Mouse (Mus musculus) monocyte, adult 2 months (primary cell): ENCODE measurements around the gene Lat.
"Not testable (repeated sequence)": the region's sequence is repeated elsewhere in the genome, so short reads cannot be mapped to it uniquely, and the experiment has no call there.

Experiments
- DNase-seq, 2 experiments: peaks; one replicate each; pipeline ENCODE4 v3.0.0; 2022; ENCODE audit warnings: low spot score in 2 of 2, low read depth in 1 of 2

The Lat gene

DNA sequence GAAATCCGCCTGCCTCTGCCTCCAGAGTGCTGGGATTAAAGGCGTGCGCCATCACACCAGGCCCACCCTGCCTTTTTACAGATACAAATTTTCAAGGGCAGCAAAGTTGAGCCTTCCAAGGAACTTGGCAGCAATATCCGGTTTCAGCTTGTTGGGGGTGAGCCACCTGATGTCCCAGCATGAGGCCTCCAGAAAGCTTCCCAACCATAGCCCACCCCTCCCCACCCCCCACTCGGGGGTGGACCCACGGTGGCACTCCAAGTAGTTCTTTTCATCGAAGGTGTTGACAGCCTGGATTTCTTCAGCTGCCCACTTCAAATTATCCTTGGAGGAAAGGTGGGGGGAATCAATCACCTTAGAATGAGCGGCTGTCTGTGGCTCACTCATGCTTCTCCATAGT lies 30.5 kb downstream of the Lat start:
- no peak for DNase-seq

DNA sequence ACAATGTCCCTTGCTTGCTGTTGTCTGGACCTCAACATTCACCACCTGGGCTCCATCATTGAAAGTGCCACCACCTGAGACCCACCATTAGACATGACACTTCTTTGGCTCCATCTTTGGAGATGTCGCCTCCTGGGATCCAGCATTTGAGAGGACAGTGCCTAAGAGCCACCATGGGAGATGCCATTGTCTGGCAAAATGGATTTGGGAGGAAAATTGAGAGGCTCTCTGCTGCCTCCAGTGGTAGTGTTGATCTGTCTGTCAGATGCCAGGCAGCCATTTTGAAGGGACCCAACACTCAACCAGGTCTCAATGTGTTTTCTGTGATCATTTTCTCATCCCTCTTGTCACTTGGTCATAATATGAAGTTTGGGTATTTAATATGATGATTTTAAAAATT lies 33.8 kb downstream of the Lat start:
- DNase-seq = no peak

DNA sequence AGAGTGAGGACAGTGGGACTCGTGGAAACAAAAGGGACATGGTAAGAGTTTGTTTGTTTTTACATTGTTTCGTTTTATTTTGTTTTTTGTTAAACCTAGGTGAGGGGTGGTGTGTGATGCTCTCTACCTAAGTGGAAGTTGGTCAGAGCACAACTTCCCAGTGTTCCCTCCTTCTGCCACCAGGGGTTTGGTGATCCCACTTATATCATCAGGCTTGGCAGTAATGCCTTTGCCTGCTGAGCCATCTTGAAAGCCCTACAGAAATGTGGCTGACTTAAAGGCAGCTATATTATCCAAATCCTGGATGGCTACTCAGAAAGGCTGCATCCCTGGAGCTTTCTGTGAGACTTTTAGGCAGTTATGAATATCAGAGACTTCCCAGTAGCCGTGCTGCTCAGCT lies 36.7 kb downstream of the Lat start:
- no peak for DNase-seq

DNA sequence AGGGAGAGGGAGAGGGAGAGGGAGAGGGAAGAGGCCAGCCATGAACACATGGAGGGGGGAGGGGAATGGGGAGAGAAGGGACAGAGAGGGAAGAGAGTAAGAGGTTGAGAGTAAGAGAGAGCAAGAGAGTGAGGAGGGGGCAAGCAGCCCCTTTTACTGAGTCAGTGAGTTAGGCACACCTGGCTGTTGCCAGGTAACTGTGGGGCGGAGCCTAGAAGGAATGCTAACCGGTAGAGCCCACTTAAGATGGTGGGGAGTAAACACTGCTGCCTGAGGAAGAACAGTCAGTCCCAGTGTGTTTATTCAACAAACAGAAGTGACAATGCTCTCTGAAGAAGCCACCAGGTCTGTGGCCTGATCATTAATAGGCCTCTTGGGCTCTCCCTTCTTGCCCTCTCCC lies 38.7 kb downstream of the Lat start:
- DNase-seq = no peak

DNA sequence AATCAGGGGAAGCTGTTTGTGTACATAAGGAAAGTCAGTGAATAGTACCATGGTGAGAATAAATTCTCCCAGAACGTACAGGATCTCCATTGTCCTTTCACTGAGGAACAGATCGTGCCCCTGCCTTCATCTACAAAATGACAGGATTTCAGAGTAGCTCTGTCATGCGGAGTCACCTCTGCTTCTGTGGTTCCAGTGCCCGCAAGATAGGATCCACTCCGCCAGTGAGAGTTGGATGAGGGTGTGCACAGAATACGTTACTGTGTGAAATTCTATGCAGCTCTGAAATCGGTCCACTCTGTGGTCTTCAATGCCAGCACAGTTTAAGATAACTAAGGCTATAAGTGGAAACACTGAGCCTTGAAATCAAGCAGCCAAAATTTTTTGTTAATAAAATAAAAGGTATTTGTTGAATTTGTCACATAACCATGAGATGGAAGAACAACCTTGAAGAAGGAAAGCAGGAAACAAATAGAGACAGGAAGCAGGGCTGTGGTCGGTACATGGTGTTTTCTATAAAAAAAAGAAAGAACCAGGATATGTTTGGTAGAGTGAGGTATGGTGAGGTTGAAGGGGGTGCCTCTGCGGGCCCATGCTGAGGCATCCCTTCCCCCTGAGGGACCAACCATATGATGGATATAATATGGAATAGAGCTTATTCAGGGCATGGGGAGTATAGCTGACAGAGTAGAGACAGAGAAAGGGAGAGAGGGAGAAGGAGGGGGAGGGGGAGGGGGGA lies 39.3 kb downstream of the Lat start:
- DNase-seq = no peak

DNA sequence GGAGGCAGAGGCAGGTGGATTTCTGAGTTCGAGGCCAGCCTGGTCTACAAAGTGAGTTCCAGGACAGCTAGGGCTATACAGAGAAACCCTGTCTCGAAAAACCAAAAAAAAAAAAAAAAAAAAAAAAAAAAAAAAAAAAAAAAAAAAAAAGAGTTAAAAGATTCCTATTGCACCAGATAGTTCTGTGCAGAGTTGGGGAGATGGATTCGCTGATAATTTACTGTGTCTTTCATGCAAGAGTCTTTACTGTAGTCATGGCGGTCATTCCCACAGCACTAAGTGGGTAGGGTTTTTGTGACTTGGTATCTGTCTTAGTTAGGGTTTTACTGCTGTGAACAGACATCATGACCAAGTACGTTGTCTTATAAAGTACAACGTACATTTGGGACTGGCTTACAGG lies 40.5 kb downstream of the Lat start:
- not testable (repeated sequence) for DNase-seq

DNA sequence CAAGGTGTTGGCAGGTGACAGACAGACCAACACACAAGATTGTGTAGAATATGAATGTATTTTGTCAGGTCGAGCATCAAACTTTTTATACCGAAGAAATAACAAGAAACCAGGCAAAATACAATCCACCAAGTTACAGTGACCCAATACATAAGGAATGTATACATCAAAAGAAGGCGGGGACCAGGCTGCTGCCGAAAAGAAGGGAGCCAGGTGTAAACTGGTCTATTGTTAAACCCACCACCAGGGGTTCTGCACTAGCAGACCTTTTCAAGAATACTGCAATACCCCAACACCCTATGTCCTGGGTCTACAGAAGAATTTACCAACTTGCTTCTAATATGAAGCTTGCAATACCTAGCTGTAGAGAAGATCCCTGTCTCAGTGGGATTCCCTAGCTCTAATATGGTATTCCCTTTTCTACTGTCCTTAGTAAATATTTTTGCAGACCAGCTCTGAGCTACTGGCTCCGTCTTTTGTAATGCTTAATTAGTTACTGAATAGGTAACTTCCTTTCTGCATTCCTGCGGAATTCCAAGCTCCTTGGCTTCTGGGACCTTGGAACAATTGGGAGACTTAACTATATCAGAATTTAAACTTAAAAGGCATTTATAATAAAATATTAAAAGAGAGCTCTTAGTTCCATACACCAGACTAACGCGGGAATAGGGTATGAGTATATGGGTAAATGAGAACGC lies 43.6 kb downstream of the Lat start:
- DNase-seq = not testable (repeated sequence)

DNA sequence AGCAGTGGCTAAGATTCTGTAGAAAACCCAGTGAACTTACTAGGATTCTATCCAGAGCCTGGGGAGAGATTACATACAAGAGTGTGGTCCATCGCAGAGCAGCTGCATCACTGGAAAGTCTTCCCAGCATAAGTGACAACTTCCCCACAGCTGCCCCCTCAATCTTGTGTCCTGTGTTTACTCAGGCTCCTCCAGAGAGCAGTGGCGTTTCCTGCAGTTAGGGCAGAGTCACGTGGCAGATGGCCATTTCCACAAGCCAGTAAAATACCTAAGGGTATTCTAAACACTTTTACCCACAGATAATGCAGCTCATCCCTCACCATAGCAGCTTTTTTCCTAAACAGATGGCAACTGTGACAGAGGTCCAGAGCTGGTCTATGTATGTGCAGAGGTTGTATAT lies 44.6 kb downstream of the Lat start:
- no peak for DNase-seq

DNA sequence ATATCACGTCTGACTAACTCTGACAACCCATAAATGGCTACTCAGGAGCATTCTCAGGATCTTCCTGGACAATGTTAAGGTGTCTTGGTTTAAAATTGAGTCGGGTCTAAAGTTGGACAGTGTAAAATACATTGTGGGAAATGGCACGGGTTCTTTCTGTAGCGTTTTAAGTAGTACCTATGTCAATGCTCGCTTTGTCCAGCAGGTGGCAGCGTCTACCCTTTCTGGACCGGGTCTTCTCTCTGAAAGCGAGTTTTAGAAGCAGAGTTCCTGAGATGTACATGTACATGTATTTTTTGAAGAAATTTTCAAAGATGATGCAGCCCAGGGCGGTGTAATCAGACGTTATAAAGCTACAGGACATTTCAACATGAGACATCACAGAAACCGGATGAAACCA lies 45.6 kb downstream of the Lat start:
- peak; percentile 8 to 49 for DNase-seq

DNA sequence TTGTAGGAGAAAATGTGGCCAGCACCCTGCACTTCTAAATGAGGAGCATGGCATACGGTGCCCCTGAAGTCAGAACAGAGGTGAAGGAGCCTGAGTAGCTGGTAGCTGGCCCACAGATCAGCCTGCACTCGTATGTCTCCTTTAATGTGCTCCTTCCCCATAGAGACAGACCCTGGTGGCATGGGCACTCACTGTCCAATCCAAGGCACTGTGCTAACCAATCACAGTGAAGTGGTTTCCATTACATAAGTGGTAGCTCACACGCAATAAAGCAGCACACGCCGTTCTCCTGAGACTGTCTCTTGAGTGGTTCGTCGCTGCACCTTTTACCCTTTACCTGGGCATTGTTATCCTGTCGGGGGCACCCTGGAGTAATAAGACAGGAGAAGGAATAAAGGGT lies 55.1 kb downstream of the Lat start:
- no peak for DNase-seq
